ENCODE assay signal across 16 mouse cellular contexts in genomic region chr15:24778234-24778633, GRCm38 (mm10).
DNase-seq lines count a peak whose midpoint lies in the region; ATAC-seq and TF ChIP-seq lines count a peak whose summit lies in the region.
"Had no signal": no experiment of that assay in that cellular context is flagged by ENCODE, and none has a peak within 500 bp of the region (broad histone marks: within the 10 kb centered on the region; RNA-seq: fewer than 3 reads in every experiment).

No protein-coding gene starts in this region.

- no peak overlapping the region for H3K4me3 ChIP-seq in forebrain, postnatal 0 days (ENCODE audit: low read depth, low read length)
- no peak overlapping the region for H3K4me3 ChIP-seq in forebrain, embryonic 16.5 days (replicated peaks; ENCODE audit: low read length)
- no peak overlapping the region for H3K4me3 ChIP-seq in midbrain, embryonic 14.5 days (replicated peaks; ENCODE audit: low read depth, low read length)
- H3K4me3 ChIP-seq in midbrain, embryonic 11.5 days (ENCODE audit: low read depth, low read length), result no peak overlapping the region
- no peak overlapping the region for H3K4me3 ChIP-seq in heart, embryonic 10.5 days
- H3K4me3 ChIP-seq: embryonic facial prominence, embryonic 12.5 days; heart, adult 2 months; heart, embryonic 12.5 days; hindbrain, embryonic 10.5 days had no signal

- DNase-seq in forebrain, postnatal 0 days, result peak; percentile 24
- DNase-seq in midbrain, embryonic 14.5 days, result peak; percentile 13
- no peak for DNase-seq in midbrain, embryonic 11.5 days (ENCODE audit: low spot score, missing footprints)
- peak; percentile 37 for DNase-seq in brain, embryonic 14.5 days (ENCODE audit: low read depth)
- no peak for DNase-seq in cerebellum, adult 18-20 months
- DNase-seq in heart, embryonic 10.5 days (ENCODE audit: low spot score), result no peak
- DNase-seq: adrenal gland, postnatal 10 days; cerebellum, adult 8-10 months; cerebellum, postnatal 14 days; gastrocnemius, postnatal 14 days; heart, adult 2 months had no signal

- ATAC-seq in forebrain, postnatal 0 days, result peak; percentile 67
- no peak; the same call in 1 of the 2 replicates for ATAC-seq in forebrain, embryonic 16.5 days
- ATAC-seq in midbrain, embryonic 14.5 days (ENCODE audit: low FRiP score, low TSS enrichment), result no peak
- no peak for ATAC-seq in midbrain, embryonic 11.5 days (ENCODE audit: low FRiP score)

- TF ChIP-seq CTCF in forebrain, postnatal 0 days (IDR thresholded peaks at IDR 0.05; ENCODE audit: low read depth), result no peak
- no peak for TF ChIP-seq CTCF in brain, embryonic 14.5 days (IDR thresholded peaks at IDR 0.05; ENCODE audit: borderline replicate concordance, extremely low read depth, insufficient read depth, insufficient read length)

- no peak overlapping the region for H3K9ac ChIP-seq in forebrain, postnatal 0 days
- H3K9ac ChIP-seq in forebrain, embryonic 16.5 days (replicated peaks; ENCODE audit: low read depth, low read length), result no peak overlapping the region
- no peak overlapping the region for H3K9ac ChIP-seq in midbrain, embryonic 14.5 days (replicated peaks; ENCODE audit: low read length)
- H3K9ac ChIP-seq in midbrain, embryonic 11.5 days (ENCODE audit: low read length), result no peak overlapping the region
- H3K9ac ChIP-seq: embryonic facial prominence, embryonic 12.5 days; heart, embryonic 12.5 days; hindbrain, embryonic 14.5 days had no signal

- WGBS in forebrain, postnatal 0 days, result 66% methylated on average over 1 of the region's 1 CpGs
- WGBS in forebrain, embryonic 16.5 days, result 77% methylated on average over 1 of the region's 1 CpGs
- 85% methylated on average over 1 of the region's 1 CpGs for WGBS in midbrain, embryonic 14.5 days
- WGBS in midbrain, embryonic 11.5 days, result 77% methylated on average over 1 of the region's 1 CpGs
- 63% methylated on average over 1 of the region's 1 CpGs for WGBS in heart, embryonic 10.5 days

- no peaks in the 10 kb centered on the region for H3K4me1 ChIP-seq in forebrain, postnatal 0 days (ENCODE audit: insufficient read depth)
- no peaks in the 10 kb centered on the region for H3K4me1 ChIP-seq in forebrain, embryonic 16.5 days (replicated peaks; ENCODE audit: control insufficient read depth, insufficient read depth, low read length)
- H3K4me1 ChIP-seq in midbrain, embryonic 14.5 days (ENCODE audit: control insufficient read depth, insufficient read depth, low read length), result no peaks in the 10 kb centered on the region
- H3K4me1 ChIP-seq in midbrain, embryonic 11.5 days (ENCODE audit: control insufficient read depth, insufficient read depth, low read length), result no peaks in the 10 kb centered on the region
- H3K4me1 ChIP-seq in heart, embryonic 10.5 days, result no peaks in the 10 kb centered on the region
- H3K4me1 ChIP-seq: embryonic facial prominence, embryonic 12.5 days; heart, embryonic 12.5 days; hindbrain, embryonic 10.5 days had no signal

- TF ChIP-seq POLR2A in brain, embryonic 14.5 days (IDR thresholded peaks at IDR 0.05; ENCODE audit: borderline replicate concordance, extremely low read depth, insufficient read depth, insufficient read length, poor library complexity, severe bottlenecking), result no peak

- H3K27ac ChIP-seq in forebrain, postnatal 0 days (ENCODE audit: low read depth, low read length), result no peak overlapping the region
- no peak overlapping the region for H3K27ac ChIP-seq in forebrain, embryonic 16.5 days (ENCODE audit: low read length)
- H3K27ac ChIP-seq in midbrain, embryonic 14.5 days (replicated peaks; ENCODE audit: low read depth, low read length), result no peak overlapping the region
- no peak overlapping the region for H3K27ac ChIP-seq in midbrain, embryonic 11.5 days (ENCODE audit: low read depth, low read length)
- H3K27ac ChIP-seq in heart, embryonic 10.5 days, result no peak overlapping the region
- H3K27ac ChIP-seq: embryonic facial prominence, embryonic 12.5 days; heart, adult 2 months; hindbrain, embryonic 10.5 days; hindbrain, embryonic 14.5 days had no signal

- H3K4me2 ChIP-seq in forebrain, postnatal 0 days (ENCODE audit: low read depth), result no peak overlapping the region
- H3K4me2 ChIP-seq in forebrain, embryonic 16.5 days (ENCODE audit: low read length), result no peak overlapping the region
- no peak overlapping the region for H3K4me2 ChIP-seq in midbrain, embryonic 14.5 days (ENCODE audit: low read length)
- H3K4me2 ChIP-seq in midbrain, embryonic 11.5 days, result no peak overlapping the region
- H3K4me2 ChIP-seq: embryonic facial prominence, embryonic 12.5 days; heart, embryonic 12.5 days; hindbrain, embryonic 14.5 days had no signal

- no peaks in the 10 kb centered on the region for H3K9me3 ChIP-seq in forebrain, postnatal 0 days (ENCODE audit: low read length)
- no peaks in the 10 kb centered on the region for H3K9me3 ChIP-seq in forebrain, embryonic 16.5 days (ENCODE audit: control insufficient read depth, low read length)
- H3K9me3 ChIP-seq in midbrain, embryonic 14.5 days (ENCODE audit: control insufficient read depth, low read length), result no peaks in the 10 kb centered on the region
- H3K9me3 ChIP-seq in midbrain, embryonic 11.5 days (ENCODE audit: control insufficient read depth, low read length), result no peaks in the 10 kb centered on the region
- H3K9me3 ChIP-seq in heart, embryonic 10.5 days, result no peaks in the 10 kb centered on the region
- H3K9me3 ChIP-seq: embryonic facial prominence, embryonic 12.5 days; heart, embryonic 12.5 days; hindbrain, embryonic 10.5 days had no signal

- no peaks in the 10 kb centered on the region for H3K27me3 ChIP-seq in forebrain, postnatal 0 days (ENCODE audit: insufficient read depth, low read length)
- H3K27me3 ChIP-seq in forebrain, embryonic 16.5 days (replicated peaks; ENCODE audit: control insufficient read depth, insufficient read depth, low read length), result no peaks in the 10 kb centered on the region
- no peaks in the 10 kb centered on the region for H3K27me3 ChIP-seq in midbrain, embryonic 14.5 days (ENCODE audit: control insufficient read depth, insufficient read depth, low read length)
- H3K27me3 ChIP-seq in midbrain, embryonic 11.5 days (ENCODE audit: control insufficient read depth, insufficient read depth, low read length), result no peaks in the 10 kb centered on the region
- no peaks in the 10 kb centered on the region for H3K27me3 ChIP-seq in heart, embryonic 10.5 days (ENCODE audit: insufficient read depth, poor library complexity, severe bottlenecking)
- H3K27me3 ChIP-seq: embryonic facial prominence, embryonic 12.5 days; heart, embryonic 12.5 days had no signal

- H3K36me3 ChIP-seq in forebrain, postnatal 0 days (ENCODE audit: insufficient read depth), result no peaks in the 10 kb centered on the region
- no peaks in the 10 kb centered on the region for H3K36me3 ChIP-seq in forebrain, embryonic 16.5 days (ENCODE audit: control insufficient read depth, insufficient read depth)
- H3K36me3 ChIP-seq in midbrain, embryonic 14.5 days (ENCODE audit: control insufficient read depth, insufficient read depth, low read length), result no peaks in the 10 kb centered on the region
- H3K36me3 ChIP-seq in midbrain, embryonic 11.5 days (ENCODE audit: control insufficient read depth, insufficient read depth, low read length), result no peaks in the 10 kb centered on the region
- no peaks in the 10 kb centered on the region for H3K36me3 ChIP-seq in heart, embryonic 10.5 days
- H3K36me3 ChIP-seq: embryonic facial prominence, embryonic 12.5 days; heart, embryonic 12.5 days; hindbrain, embryonic 10.5 days had no signal

Comparison
In these comparisons a context has a peak if more than half of its experiments do, and no peak if none do; other contexts are left out.
1. DNase-seq: peak in forebrain, postnatal 0 days (single experiment), midbrain, embryonic 14.5 days (single experiment) and brain, embryonic 14.5 days (single experiment); none in midbrain, embryonic 11.5 days (single experiment), cerebellum, adult 18-20 months (0 of 2) and heart, embryonic 10.5 days (single experiment).